Mouse (Mus musculus): Measurements from ENCODE around the gene Gm20388. TPM values are rescaled to one million over a fixed set of nuclear protein-coding genes. Genes with fewer than 3 reads are reported as not detected.
A peak's percentile ranks its signal among the peaks of the same experiment; 100 is the strongest.
"Not testable (repeated sequence)": the region's sequence is repeated elsewhere in the genome, so short reads cannot be mapped to it uniquely, and the experiment has no call there.

The Gm20388 gene
- polyA plus RNA-seq, 1 experiment = 28.1 TPM

DNA sequence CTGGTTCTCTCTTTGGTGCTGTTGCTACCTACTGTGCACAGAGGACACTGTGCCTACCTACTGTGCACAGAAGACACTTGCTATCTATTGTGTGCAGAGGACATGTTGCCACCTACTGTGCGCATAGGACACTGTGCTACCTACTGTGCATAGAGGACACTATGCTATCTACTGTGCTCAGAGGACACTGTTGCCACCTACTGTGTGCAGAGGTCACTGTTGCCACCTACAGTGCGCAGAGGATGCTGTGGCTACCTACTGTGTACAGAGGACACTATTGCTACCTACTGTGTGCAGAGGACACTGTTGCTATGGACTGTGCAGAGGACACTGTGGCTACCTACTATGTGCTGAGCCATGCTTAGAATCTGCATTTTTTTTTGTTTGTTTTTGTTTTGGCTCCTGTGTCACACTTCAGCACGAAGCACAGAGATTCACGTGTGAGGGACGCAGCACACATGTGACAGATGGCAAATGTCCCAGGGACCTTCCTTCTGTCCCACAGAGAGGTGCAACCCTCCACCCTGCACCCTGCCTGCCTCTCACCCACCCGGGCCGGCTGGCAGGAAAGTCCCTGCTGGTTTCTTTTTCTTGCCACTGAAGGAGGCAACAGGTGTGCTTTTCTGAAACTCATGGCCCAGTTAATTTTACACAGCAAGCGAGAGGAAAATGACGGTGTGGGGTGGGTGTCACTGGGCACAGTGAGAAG is 886.5 kb downstream of the Gm20388 start:
- no peak overlapping the region for H3K9ac ChIP-seq (ENCODE audit: low read depth, poor library complexity, severe bottlenecking)
- H3K4me3 ChIP-seq (ENCODE audit: low read depth, low read length) = no peak overlapping the region
- H3K27ac ChIP-seq (ENCODE audit: insufficient read depth, low read length) = no peak overlapping the region
- H3K27me3 ChIP-seq (ENCODE audit: control insufficient read depth, insufficient read depth, low read length, poor library complexity, severe bottlenecking) = no peaks in the 10 kb centered on the region
- no peaks in the 10 kb centered on the region for H3K36me3 ChIP-seq (ENCODE audit: control insufficient read depth, insufficient read depth, low read length, poor library complexity, severe bottlenecking)
- no peaks in the 10 kb centered on the region for H3K9me3 ChIP-seq (replicated peaks; ENCODE audit: control insufficient read depth, insufficient read depth, low read length, poor library complexity, severe bottlenecking)
- peaks cover 6% of the 10 kb centered on the region for H3K4me1 ChIP-seq (ENCODE audit: control insufficient read depth, insufficient read depth, low read length)
- TF ChIP-seq POLR2A (IDR thresholded peaks at IDR 0.05; ENCODE audit: insufficient read depth, low read length) (no peak), CTCF (IDR thresholded peaks at IDR 0.05; ENCODE audit: low read depth, low read length) (no peak), EP300 (IDR thresholded peaks at IDR 0.05; ENCODE audit: insufficient read depth, low read depth, low read length) (no peak)

DNA sequence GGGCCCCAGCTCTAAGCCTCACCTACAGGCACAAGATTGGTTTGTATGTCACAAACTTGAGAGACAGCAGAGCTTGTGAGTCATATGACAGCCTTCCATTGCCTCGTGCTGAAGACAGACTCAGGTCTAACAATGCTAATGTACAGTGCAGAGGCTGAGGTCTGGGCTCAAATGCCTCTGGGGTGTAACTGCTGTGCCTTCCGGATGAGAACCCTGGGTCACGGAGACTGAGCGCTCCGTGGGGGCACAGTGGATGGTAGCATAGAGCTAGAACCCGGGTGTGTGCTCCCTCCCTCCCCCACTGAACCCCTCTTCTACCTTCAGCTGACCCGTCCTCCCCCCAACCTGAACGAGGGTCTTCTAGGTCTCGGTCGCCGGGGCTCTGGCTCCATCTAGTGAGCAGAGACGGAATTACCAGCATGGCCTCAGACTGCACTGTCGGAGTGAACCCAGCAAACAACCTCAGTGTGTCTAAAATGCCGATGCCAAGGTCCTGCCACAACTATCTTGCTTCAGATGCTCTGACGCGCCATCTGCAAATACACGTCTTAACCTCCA is 889.7 kb downstream of the Gm20388 start:
- H3K27ac ChIP-seq (ENCODE audit: insufficient read depth, low read length) = no peak overlapping the region

DNA sequence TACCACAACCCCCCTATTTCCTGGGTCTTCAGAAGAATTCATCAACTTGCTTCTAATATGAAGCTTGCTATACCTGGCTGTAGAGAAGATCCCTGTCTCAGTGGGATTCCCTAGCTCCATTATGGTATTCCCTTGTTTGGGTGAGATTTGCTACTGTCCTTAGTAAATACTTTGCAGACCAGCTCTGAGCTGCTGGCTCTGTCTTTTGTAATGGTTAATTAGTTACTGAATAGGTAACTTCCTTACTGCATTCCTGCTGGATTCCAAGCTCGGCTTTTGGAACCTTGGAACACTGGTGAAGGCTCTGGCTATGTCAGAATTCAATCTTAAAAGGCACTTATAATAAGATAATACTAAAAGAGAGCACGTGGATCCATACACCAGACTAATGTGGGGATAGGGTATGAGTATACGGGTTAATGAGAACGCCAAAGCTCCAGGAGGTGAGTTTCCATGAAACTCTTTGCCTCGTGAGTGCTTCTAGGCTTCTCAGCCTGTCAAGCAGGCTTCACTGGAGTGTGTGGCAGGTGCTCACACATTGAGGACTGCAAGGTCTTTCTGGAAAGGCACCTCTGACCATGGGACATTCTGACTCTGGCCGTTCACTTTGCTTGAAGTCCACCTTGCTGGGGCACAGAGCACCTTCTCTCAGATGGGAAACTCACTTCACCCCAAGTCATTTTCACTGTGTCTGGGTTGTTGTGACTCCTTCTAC is 893.2 kb downstream of the Gm20388 start:
- not testable (repeated sequence) for H3K27ac ChIP-seq (ENCODE audit: insufficient read depth, low read length); H3K36me3 ChIP-seq (ENCODE audit: control insufficient read depth, insufficient read depth, low read length, poor library complexity, severe bottlenecking); H3K4me3 ChIP-seq (ENCODE audit: low read depth, low read length); H3K9me3 ChIP-seq (replicated peaks; ENCODE audit: control insufficient read depth, insufficient read depth, low read length, poor library complexity, severe bottlenecking); H3K27me3 ChIP-seq (ENCODE audit: control insufficient read depth, insufficient read depth, low read length, poor library complexity, severe bottlenecking); H3K9ac ChIP-seq (ENCODE audit: low read depth, poor library complexity, severe bottlenecking)
- peaks cover 20% of the 10 kb centered on the region for H3K4me1 ChIP-seq (ENCODE audit: control insufficient read depth, insufficient read depth, low read length)

More for the DNA sequence above, 889.7 kb downstream of the Gm20388 start:
- Histone ChIP-seq H3K9ac (ENCODE audit: low read depth, poor library complexity, severe bottlenecking) (no peak overlapping the region), H3K9me3 (replicated peaks; ENCODE audit: control insufficient read depth, insufficient read depth, low read length, poor library complexity, severe bottlenecking) (no peaks in the 10 kb centered on the region), H3K4me3 (ENCODE audit: low read depth, low read length) (no peak overlapping the region), H3K4me1 (ENCODE audit: control insufficient read depth, insufficient read depth, low read length) (peaks cover 13% of the 10 kb centered on the region), H3K27me3 (ENCODE audit: control insufficient read depth, insufficient read depth, low read length, poor library complexity, severe bottlenecking) (no peaks in the 10 kb centered on the region), H3K36me3 (ENCODE audit: control insufficient read depth, insufficient read depth, low read length, poor library complexity, severe bottlenecking) (no peaks in the 10 kb centered on the region)
- peak; percentile 91 for TF ChIP-seq CTCF (IDR thresholded peaks at IDR 0.05; ENCODE audit: low read depth, low read length)
- no peak for TF ChIP-seq EP300 (IDR thresholded peaks at IDR 0.05; ENCODE audit: insufficient read depth, low read depth, low read length)
- TF ChIP-seq POLR2A (IDR thresholded peaks at IDR 0.05; ENCODE audit: insufficient read depth, low read length) = no peak

DNA sequence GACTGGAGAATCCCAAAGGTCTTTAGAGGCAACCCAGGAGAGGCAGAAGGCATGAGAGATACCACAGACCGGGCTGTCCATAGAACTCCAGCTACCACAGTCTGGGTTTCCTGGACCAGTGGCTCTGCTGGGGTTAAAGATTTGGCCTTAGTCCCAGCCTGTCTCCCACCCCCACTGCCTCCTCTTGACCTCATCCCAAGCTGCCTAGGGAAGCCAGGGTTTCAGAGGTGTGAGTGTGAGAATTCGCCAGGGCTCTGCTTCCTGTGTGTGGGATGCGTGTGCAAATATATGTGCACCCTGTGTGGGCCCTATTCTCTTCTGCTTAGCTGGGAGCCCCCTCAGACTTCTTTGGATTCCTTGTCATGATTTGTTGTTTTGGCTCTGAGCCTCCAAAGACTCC is 894.1 kb downstream of the Gm20388 start:
- Histone ChIP-seq H3K27ac (ENCODE audit: insufficient read depth, low read length) (no peak overlapping the region), H3K9ac (ENCODE audit: low read depth, poor library complexity, severe bottlenecking) (no peak overlapping the region), H3K27me3 (ENCODE audit: control insufficient read depth, insufficient read depth, low read length, poor library complexity, severe bottlenecking) (no peaks in the 10 kb centered on the region), H3K4me3 (ENCODE audit: low read depth, low read length) (no peak overlapping the region), H3K36me3 (ENCODE audit: control insufficient read depth, insufficient read depth, low read length, poor library complexity, severe bottlenecking) (no peaks in the 10 kb centered on the region), H3K4me1 (ENCODE audit: control insufficient read depth, insufficient read depth, low read length) (peaks cover 20% of the 10 kb centered on the region), H3K9me3 (replicated peaks; ENCODE audit: control insufficient read depth, insufficient read depth, low read length, poor library complexity, severe bottlenecking) (no peaks in the 10 kb centered on the region)
- TF ChIP-seq POLR2A (IDR thresholded peaks at IDR 0.05; ENCODE audit: insufficient read depth, low read length) = no peak
- no peak for TF ChIP-seq EP300 (IDR thresholded peaks at IDR 0.05; ENCODE audit: insufficient read depth, low read depth, low read length)
- TF ChIP-seq CTCF (IDR thresholded peaks at IDR 0.05; ENCODE audit: low read depth, low read length) = no peak

DNA sequence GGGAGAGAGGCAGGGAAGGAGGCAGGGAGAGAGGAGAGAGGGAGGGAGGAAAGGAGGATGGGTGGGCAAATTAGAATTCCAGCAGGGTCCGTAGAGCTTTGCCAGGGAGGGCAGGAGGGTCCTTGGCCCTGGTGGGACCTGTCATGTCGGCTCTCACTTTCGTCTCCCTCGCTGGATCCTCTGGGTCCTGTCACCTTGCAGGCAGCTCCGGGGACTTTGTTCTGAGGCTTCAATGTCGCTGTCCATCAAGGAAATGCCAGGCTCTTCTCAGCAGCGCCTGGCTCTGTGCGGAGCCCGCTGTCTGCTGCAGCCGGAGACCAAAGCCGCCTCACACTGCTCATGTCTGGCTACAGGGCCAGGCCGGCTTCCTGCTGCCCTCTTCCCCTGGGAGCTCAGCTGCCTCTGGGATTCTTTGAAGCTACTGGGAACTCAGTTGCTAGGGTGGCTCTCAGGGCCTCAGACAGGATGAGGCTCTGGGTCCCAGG is 896.2 kb downstream of the Gm20388 start:
- no peaks in the 10 kb centered on the region for H3K27me3 ChIP-seq (ENCODE audit: control insufficient read depth, insufficient read depth, low read length, poor library complexity, severe bottlenecking)
- H3K9ac ChIP-seq (ENCODE audit: low read depth, poor library complexity, severe bottlenecking) = no peak overlapping the region
- H3K36me3 ChIP-seq (ENCODE audit: control insufficient read depth, insufficient read depth, low read length, poor library complexity, severe bottlenecking) = no peaks in the 10 kb centered on the region
- TF ChIP-seq CTCF (IDR thresholded peaks at IDR 0.05; ENCODE audit: low read depth, low read length) = no peak
- TF ChIP-seq EP300 (IDR thresholded peaks at IDR 0.05; ENCODE audit: insufficient read depth, low read depth, low read length) = no peak
- TF ChIP-seq POLR2A (IDR thresholded peaks at IDR 0.05; ENCODE audit: insufficient read depth, low read length) = no peak
- no peak overlapping the region for H3K27ac ChIP-seq (ENCODE audit: insufficient read depth, low read length)
- H3K9me3 ChIP-seq (replicated peaks; ENCODE audit: control insufficient read depth, insufficient read depth, low read length, poor library complexity, severe bottlenecking) = no peaks in the 10 kb centered on the region
- peaks cover 18% of the 10 kb centered on the region for H3K4me1 ChIP-seq (ENCODE audit: control insufficient read depth, insufficient read depth, low read length)
- H3K4me3 ChIP-seq (ENCODE audit: low read depth, low read length) = no peak overlapping the region

DNA sequence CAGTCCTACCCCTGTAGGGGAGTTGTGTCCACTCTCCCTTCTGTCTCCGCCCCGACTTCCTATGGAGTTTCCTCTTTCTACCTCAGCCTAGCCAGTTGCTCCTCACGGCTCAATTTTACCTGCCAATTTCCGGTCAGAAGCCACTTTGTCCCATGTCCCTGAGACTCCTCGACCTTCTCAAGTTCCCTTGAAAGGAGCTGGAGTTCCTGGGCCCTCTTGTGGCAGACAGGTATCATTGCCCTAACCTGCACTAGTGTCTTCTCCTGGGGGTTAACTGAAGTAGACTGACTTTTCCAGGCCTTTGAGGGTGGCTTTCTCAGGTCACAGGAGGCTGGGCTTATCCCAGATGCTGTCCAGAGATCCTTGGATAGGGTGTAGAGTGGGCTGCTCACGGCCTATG is 897.1 kb downstream of the Gm20388 start:
- no peak overlapping the region for H3K9ac ChIP-seq (ENCODE audit: low read depth, poor library complexity, severe bottlenecking)
- no peaks in the 10 kb centered on the region for H3K27me3 ChIP-seq (ENCODE audit: control insufficient read depth, insufficient read depth, low read length, poor library complexity, severe bottlenecking)
- H3K9me3 ChIP-seq (replicated peaks; ENCODE audit: control insufficient read depth, insufficient read depth, low read length, poor library complexity, severe bottlenecking) = no peaks in the 10 kb centered on the region
- H3K36me3 ChIP-seq (ENCODE audit: control insufficient read depth, insufficient read depth, low read length, poor library complexity, severe bottlenecking) = no peaks in the 10 kb centered on the region
- TF ChIP-seq POLR2A (IDR thresholded peaks at IDR 0.05; ENCODE audit: insufficient read depth, low read length) (no peak), CTCF (IDR thresholded peaks at IDR 0.05; ENCODE audit: low read depth, low read length) (peak; percentile 57), EP300 (IDR thresholded peaks at IDR 0.05; ENCODE audit: insufficient read depth, low read depth, low read length) (no peak)
- no peak overlapping the region for H3K4me3 ChIP-seq (ENCODE audit: low read depth, low read length)
- H3K27ac ChIP-seq (ENCODE audit: insufficient read depth, low read length) = no peak overlapping the region
- H3K4me1 ChIP-seq (ENCODE audit: control insufficient read depth, insufficient read depth, low read length) = peaks cover 15% of the 10 kb centered on the region

Measured in ES-Bruce4 (cell line).